In genomic region chr15:102934897-102935296, GRCm38 (mm10) we compare ENCODE assay signal across 17 mouse cellular contexts. TPM values are rescaled to one million over a fixed set of nuclear protein-coding genes. Genes with fewer than 3 reads are reported as not detected.
DNase-seq lines count a peak whose midpoint lies in the region; ATAC-seq and TF ChIP-seq lines count a peak whose summit lies in the region.
"Had no signal": no experiment of that assay in that cellular context is flagged by ENCODE, and none has a peak within 500 bp of the region (broad histone marks: within the 10 kb centered on the region; RNA-seq: fewer than 3 reads in every experiment).

No protein-coding gene starts in this region.

- DNase-seq in heart, adult 8-10 months (ENCODE audit: low spot score) = no peak
- DNase-seq in lung, embryonic 14.5 days = peak; percentile 47
- DNase-seq in lung, postnatal 14 days = no peak
- peak; percentile 14 for DNase-seq in embryonic facial prominence, embryonic 14.5 days (ENCODE audit: low spot score)
- DNase-seq in urinary bladder, postnatal 25 days (ENCODE audit: low spot score) = no peak
- DNase-seq: cerebellum, postnatal 10 days; heart, postnatal 10 days; lung, adult 2 months had no signal

- ATAC-seq in heart, embryonic 13.5 days (ENCODE audit: extremely low read depth, insufficient number of reproducible peaks, low FRiP score, low TSS enrichment) = no peak
- ATAC-seq in lung, embryonic 14.5 days (ENCODE audit: insufficient read depth) = no peak
- ATAC-seq in embryonic facial prominence, embryonic 14.5 days (ENCODE audit: low read depth) = no peak
- no peak for ATAC-seq in neural tube, embryonic 14.5 days (ENCODE audit: low read depth)
- ATAC-seq in erythroblast, adult 5-6 weeks (replicated peaks; ENCODE audit: low FRiP score, poor library complexity, severe bottlenecking) = no peak
- ATAC-seq: CD4-positive, CD25-positive, alpha-beta regulatory T cell, adult 4 months had no signal

- peaks cover 7% of the 10 kb centered on the region; the same call in 1 of the 2 replicates for H3K4me1 ChIP-seq in heart, embryonic 13.5 days
- no peaks in the 10 kb centered on the region for H3K4me1 ChIP-seq in lung, embryonic 14.5 days (ENCODE audit: insufficient read depth)
- H3K4me1 ChIP-seq in embryonic facial prominence, embryonic 14.5 days (ENCODE audit: control insufficient read depth, insufficient read depth, low read length) = no peaks in the 10 kb centered on the region
- H3K4me1 ChIP-seq in neural tube, embryonic 14.5 days (ENCODE audit: control insufficient read depth, insufficient read depth, low read length) = 0 out of 2 replicates have a peak, but pooled peaks cover 3% of the 10 kb centered on the region

- peaks cover 100% of the 10 kb centered on the region for H3K27me3 ChIP-seq in heart, embryonic 13.5 days (replicated peaks)
- peaks cover 100% of the 10 kb centered on the region for H3K27me3 ChIP-seq in lung, embryonic 14.5 days (ENCODE audit: insufficient read depth, low read length)
- H3K27me3 ChIP-seq in embryonic facial prominence, embryonic 14.5 days (replicated peaks; ENCODE audit: control insufficient read depth, insufficient read depth, low read length) = peaks cover 100% of the 10 kb centered on the region
- H3K27me3 ChIP-seq in neural tube, embryonic 14.5 days (ENCODE audit: control insufficient read depth, insufficient read depth, low read length) = peaks cover 57% of the 10 kb centered on the region

- H3K36me3 ChIP-seq in heart, embryonic 13.5 days = no peaks in the 10 kb centered on the region
- no peaks in the 10 kb centered on the region for H3K36me3 ChIP-seq in lung, embryonic 14.5 days (ENCODE audit: insufficient read depth)
- no peaks in the 10 kb centered on the region for H3K36me3 ChIP-seq in embryonic facial prominence, embryonic 14.5 days (ENCODE audit: control insufficient read depth, insufficient read depth, low read length)
- H3K36me3 ChIP-seq in neural tube, embryonic 14.5 days (ENCODE audit: control insufficient read depth, insufficient read depth, low read length) = no peaks in the 10 kb centered on the region
- H3K36me3 ChIP-seq: midbrain, embryonic 10.5 days had no signal

- WGBS in heart, embryonic 13.5 days = under 1% methylated on average over 27 of the region's 27 CpGs
- 1% methylated on average over 27 of the region's 27 CpGs for WGBS in lung, embryonic 14.5 days
- WGBS in embryonic facial prominence, embryonic 14.5 days = under 1% methylated on average over 26 of the region's 27 CpGs
- under 1% methylated on average over 25 of the region's 27 CpGs for WGBS in neural tube, embryonic 14.5 days

- no peak overlapping the region for H3K9ac ChIP-seq in heart, embryonic 13.5 days
- no peak overlapping the region for H3K9ac ChIP-seq in lung, embryonic 14.5 days
- no peak overlapping the region for H3K9ac ChIP-seq in embryonic facial prominence, embryonic 14.5 days (ENCODE audit: low read depth, low read length)
- H3K9ac ChIP-seq in neural tube, embryonic 14.5 days (replicated peaks; ENCODE audit: low read depth, low read length) = peak overlapping the region; percentile 41

- H3K27ac ChIP-seq in heart, embryonic 13.5 days (replicated peaks) = no peak overlapping the region
- no peak overlapping the region for H3K27ac ChIP-seq in lung, embryonic 14.5 days (ENCODE audit: low read depth)
- no peak overlapping the region for H3K27ac ChIP-seq in embryonic facial prominence, embryonic 14.5 days (replicated peaks; ENCODE audit: low read depth, low read length)
- peak overlapping the region; percentile 28; the same call in 1 of the 2 replicates for H3K27ac ChIP-seq in neural tube, embryonic 14.5 days (ENCODE audit: low read depth, low read length)
- H3K27ac ChIP-seq: midbrain, embryonic 10.5 days had no signal

- peak overlapping the region; percentile 38; the same call in 1 of the 2 replicates for H3K4me2 ChIP-seq in heart, embryonic 13.5 days
- H3K4me2 ChIP-seq in lung, embryonic 14.5 days = no peak overlapping the region
- peak overlapping the region; percentile 29; the same call in 1 of the 2 replicates for H3K4me2 ChIP-seq in embryonic facial prominence, embryonic 14.5 days (ENCODE audit: low read depth, low read length)
- peak overlapping the region; percentile 29; the same call in 1 of the 2 replicates for H3K4me2 ChIP-seq in neural tube, embryonic 14.5 days (ENCODE audit: low read depth, low read length)

- H3K9me3 ChIP-seq in heart, embryonic 13.5 days = no peaks in the 10 kb centered on the region
- H3K9me3 ChIP-seq in lung, embryonic 14.5 days (ENCODE audit: low read depth, low read length) = no peaks in the 10 kb centered on the region
- no peaks in the 10 kb centered on the region for H3K9me3 ChIP-seq in embryonic facial prominence, embryonic 14.5 days (ENCODE audit: control insufficient read depth, low read length)
- H3K9me3 ChIP-seq in neural tube, embryonic 14.5 days (ENCODE audit: control insufficient read depth, low read length) = no peaks in the 10 kb centered on the region
- H3K9me3 ChIP-seq: midbrain, embryonic 10.5 days had no signal

- no peak for TF ChIP-seq CTCF in lung, embryonic 14.5 days (IDR thresholded peaks at IDR 0.05; ENCODE audit: low read depth)

- H3K4me3 ChIP-seq in heart, embryonic 13.5 days = peak overlapping the region; percentile 33
- no peak overlapping the region for H3K4me3 ChIP-seq in lung, embryonic 14.5 days (ENCODE audit: low read depth, low read length)
- no peak overlapping the region; the same call in 1 of the 2 replicates for H3K4me3 ChIP-seq in embryonic facial prominence, embryonic 14.5 days (ENCODE audit: low read depth, low read length)
- peak overlapping the region; percentile 26 for H3K4me3 ChIP-seq in neural tube, embryonic 14.5 days (ENCODE audit: low read depth, low read length)
- H3K4me3 ChIP-seq: erythroblast, embryonic 14.5 days; midbrain, embryonic 10.5 days had no signal

RNA-seq across cellular contexts. Expression of gene Hoxc12, which starts 1.7 kb away (rescaled TPM):
- not detected in 2 replicates for polyA plus RNA-seq in heart, embryonic 13.5 days (2015; fragmentation: Nextera tagmentation; extraction: Ambion mirVana)
- not detected for total RNA-seq in heart, adult 8-10 months (2022)
- polyA plus RNA-seq in lung, embryonic 14.5 days (2014; fragmentation: Nextera tagmentation; extraction: Ambion mirVana) = not detected in 2 replicates
- polyA plus RNA-seq in embryonic facial prominence, embryonic 14.5 days (2014; fragmentation: Nextera tagmentation; extraction: Ambion mirVana) = not detected in 2 replicates
- polyA plus RNA-seq in neural tube, embryonic 14.5 days (2014; fragmentation: Nextera tagmentation; extraction: Ambion mirVana) = not detected in 2 replicates
- total RNA-seq in erythroblast, adult 5-6 weeks (2015; ENCODE audit: low replicate concordance) = not detected in 2 replicates
- total RNA-seq in erythroblast, adult 5-6 weeks (2017; ENCODE audit: low replicate concordance) = not detected in 2 replicates
- total RNA-seq: heart, postnatal 10 days; left cerebral cortex, postnatal 14 days had no signal
- polyA plus RNA-seq: brain, embryonic 14.5 days; CD4-positive, CD25-positive, alpha-beta regulatory T cell, adult 4 months; erythroblast, embryonic 14.5 days; lung, adult 2 months; midbrain, embryonic 10.5 days; testis, adult 2 months had no signal

RNA-seq across cellular contexts. Expression of gene Hoxc13, which starts 14.0 kb away (rescaled TPM):
- 0.13 TPM in 1 of 2 replicates, not detected in the other for polyA plus RNA-seq in heart, embryonic 13.5 days (2015; fragmentation: Nextera tagmentation; extraction: Ambion mirVana)
- not detected for total RNA-seq in heart, adult 8-10 months (2022)
- not detected in 2 replicates for polyA plus RNA-seq in lung, embryonic 14.5 days (2014; fragmentation: Nextera tagmentation; extraction: Ambion mirVana)
- 0.89 and 1.1 TPM in 2 replicates for polyA plus RNA-seq in embryonic facial prominence, embryonic 14.5 days (2014; fragmentation: Nextera tagmentation; extraction: Ambion mirVana)
- not detected in 2 replicates for polyA plus RNA-seq in neural tube, embryonic 14.5 days (2014; fragmentation: Nextera tagmentation; extraction: Ambion mirVana)
- not detected in 2 replicates for total RNA-seq in erythroblast, adult 5-6 weeks (2015; ENCODE audit: low replicate concordance)
- total RNA-seq in erythroblast, adult 5-6 weeks (2017; ENCODE audit: low replicate concordance) = not detected in 2 replicates
- total RNA-seq: heart, postnatal 10 days; left cerebral cortex, postnatal 14 days had no signal
- polyA plus RNA-seq: CD4-positive, CD25-positive, alpha-beta regulatory T cell, adult 4 months; erythroblast, embryonic 14.5 days; lung, adult 2 months; midbrain, embryonic 10.5 days; testis, adult 2 months had no signal

RNA-seq across cellular contexts. Expression of gene Hoxc11, which starts 19.3 kb away (rescaled TPM):
- not detected in 2 replicates for polyA plus RNA-seq in heart, embryonic 13.5 days (2015; fragmentation: Nextera tagmentation; extraction: Ambion mirVana)
- not detected for total RNA-seq in heart, adult 8-10 months (2022)
- polyA plus RNA-seq in lung, embryonic 14.5 days (2014; fragmentation: Nextera tagmentation; extraction: Ambion mirVana) = not detected in 2 replicates
- not detected in 2 replicates for polyA plus RNA-seq in embryonic facial prominence, embryonic 14.5 days (2014; fragmentation: Nextera tagmentation; extraction: Ambion mirVana)
- polyA plus RNA-seq in neural tube, embryonic 14.5 days (2014; fragmentation: Nextera tagmentation; extraction: Ambion mirVana) = not detected in 2 replicates
- total RNA-seq in erythroblast, adult 5-6 weeks (2015; ENCODE audit: low replicate concordance) = not detected in 2 replicates
- total RNA-seq in erythroblast, adult 5-6 weeks (2017; ENCODE audit: low replicate concordance) = not detected in 2 replicates
- total RNA-seq: heart, postnatal 10 days; left cerebral cortex, postnatal 14 days had no signal
- polyA plus RNA-seq: brain, embryonic 14.5 days; CD4-positive, CD25-positive, alpha-beta regulatory T cell, adult 4 months; erythroblast, embryonic 14.5 days; lung, adult 2 months; midbrain, embryonic 10.5 days; testis, adult 2 months had no signal

RNA-seq across cellular contexts. Expression of gene Hoxc10, which starts 31.7 kb away (rescaled TPM):
- not detected in 2 replicates for polyA plus RNA-seq in heart, embryonic 13.5 days (2015; fragmentation: Nextera tagmentation; extraction: Ambion mirVana)
- total RNA-seq in heart, adult 8-10 months (2022) = not detected
- not detected in 2 replicates for polyA plus RNA-seq in lung, embryonic 14.5 days (2014; fragmentation: Nextera tagmentation; extraction: Ambion mirVana)
- polyA plus RNA-seq in embryonic facial prominence, embryonic 14.5 days (2014; fragmentation: Nextera tagmentation; extraction: Ambion mirVana) = not detected in 2 replicates
- polyA plus RNA-seq in neural tube, embryonic 14.5 days (2014; fragmentation: Nextera tagmentation; extraction: Ambion mirVana) = 46.1 and 94.7 TPM in 2 replicates
- total RNA-seq in erythroblast, adult 5-6 weeks (2015; ENCODE audit: low replicate concordance) = not detected in 2 replicates
- not detected in 2 replicates for total RNA-seq in erythroblast, adult 5-6 weeks (2017; ENCODE audit: low replicate concordance)
- total RNA-seq: heart, postnatal 10 days; left cerebral cortex, postnatal 14 days had no signal
- polyA plus RNA-seq: brain, embryonic 14.5 days; CD4-positive, CD25-positive, alpha-beta regulatory T cell, adult 4 months; erythroblast, embryonic 14.5 days; lung, adult 2 months; midbrain, embryonic 10.5 days had no signal

RNA-seq across cellular contexts. Expression of gene Hoxc5, which starts 32.3 kb away (rescaled TPM):
- 0.57 and 1.6 TPM in 2 replicates for polyA plus RNA-seq in heart, embryonic 13.5 days (2015; fragmentation: Nextera tagmentation; extraction: Ambion mirVana)
- under 1 TPM in 1 of 4 experiments, not detected in 3; 0.12 TPM for total RNA-seq in heart, adult 8-10 months (2022)
- polyA plus RNA-seq in lung, embryonic 14.5 days (2014; fragmentation: Nextera tagmentation; extraction: Ambion mirVana) = 0.62 and 0.74 TPM in 2 replicates
- polyA plus RNA-seq in embryonic facial prominence, embryonic 14.5 days (2014; fragmentation: Nextera tagmentation; extraction: Ambion mirVana) = 0.96 and 2.8 TPM in 2 replicates
- 3.6 and 10.2 TPM in 2 replicates for polyA plus RNA-seq in neural tube, embryonic 14.5 days (2014; fragmentation: Nextera tagmentation; extraction: Ambion mirVana)
- not detected in 2 replicates for total RNA-seq in erythroblast, adult 5-6 weeks (2015; ENCODE audit: low replicate concordance)
- not detected in 2 replicates for total RNA-seq in erythroblast, adult 5-6 weeks (2017; ENCODE audit: low replicate concordance)
- total RNA-seq: left cerebral cortex, postnatal 14 days had no signal
- polyA plus RNA-seq: CD4-positive, CD25-positive, alpha-beta regulatory T cell, adult 4 months; erythroblast, embryonic 14.5 days had no signal

Comparison
In these comparisons a context has a peak if more than half of its experiments do, and no peak if none do; other contexts are left out.
1. DNase-seq: peak in lung, embryonic 14.5 days (single experiment) and embryonic facial prominence, embryonic 14.5 days (single experiment); none in heart, adult 8-10 months (single experiment), lung, postnatal 14 days (single experiment) and urinary bladder, postnatal 25 days (single experiment).
2. H3K4me3 ChIP-seq: peak in heart, embryonic 13.5 days (single experiment) and neural tube, embryonic 14.5 days (single experiment); none in lung, embryonic 14.5 days (single experiment) and embryonic facial prominence, embryonic 14.5 days (single experiment).